Mouse (Mus musculus) brain, embryonic 14.5 days (tissue): ENCODE results near the gene Smim6. TPM values are rescaled to one million over a fixed set of nuclear protein-coding genes. Genes with fewer than 3 reads are reported as not detected.
A peak's percentile ranks its signal among the peaks of the same experiment; 100 is the strongest.

Experiments used
- DNase-seq: peaks from one replicate; pipeline ENCODE4 v3.0.0-alpha.2; 2011; ENCODE audit warnings: low read depth
- CTCF ChIP-seq: fragments of 200-500 bp; IDR thresholded peaks from 2 replicates; pipeline ENCODE4 v1.5.1; 2012; ENCODE audit warnings: inconsistent platforms, mild to moderate bottlenecking, moderate library complexity, borderline replicate concordance; ENCODE audit not compliant: insufficient read depth, insufficient read length; ENCODE audit errors: extremely low read depth
- POLR2A ChIP-seq: fragments of 200-500 bp; IDR thresholded peaks from 2 replicates; pipeline ENCODE4 v1.6.1; 2012; ENCODE audit warnings: mild to moderate bottlenecking, inconsistent platforms, borderline replicate concordance; ENCODE audit not compliant: poor library complexity, insufficient read depth, insufficient read length, severe bottlenecking; ENCODE audit errors: extremely low read depth
- polyA plus RNA-seq: library from polyadenylated mRNA; depleted of rRNA; stranded (reverse); fragments of >200 nt; gene quantifications from 2 replicates; pipeline ENCODE4 v1.2.3, GENCODE M21; 2012

The Smim6 gene
- polyA plus RNA-seq, 1 experiment: not detected

DNA sequence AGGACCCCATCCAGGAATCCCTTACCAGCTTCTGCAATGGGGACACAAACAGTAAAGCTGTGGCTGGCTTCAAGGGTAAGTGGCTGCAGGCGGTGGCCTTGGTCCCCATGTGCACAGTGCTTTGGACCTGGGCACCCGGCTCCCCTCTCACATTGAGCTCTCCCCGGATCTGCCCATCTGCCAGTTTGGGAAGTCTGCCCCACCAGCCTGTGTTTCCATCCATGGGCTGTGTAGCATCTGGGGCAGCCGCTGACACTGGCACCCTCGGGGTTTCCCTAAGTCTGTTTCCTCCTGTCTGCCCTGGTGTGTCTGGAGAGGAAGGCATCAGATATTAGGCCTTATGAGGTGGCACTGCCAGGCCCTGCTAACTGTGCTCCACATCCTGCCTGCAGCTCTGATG, 23.8 kb upstream of the Smim6 start:
- DNase-seq: peak; percentile 11
- TF ChIP-seq POLR2A (no peak), CTCF (no peak)

DNA sequence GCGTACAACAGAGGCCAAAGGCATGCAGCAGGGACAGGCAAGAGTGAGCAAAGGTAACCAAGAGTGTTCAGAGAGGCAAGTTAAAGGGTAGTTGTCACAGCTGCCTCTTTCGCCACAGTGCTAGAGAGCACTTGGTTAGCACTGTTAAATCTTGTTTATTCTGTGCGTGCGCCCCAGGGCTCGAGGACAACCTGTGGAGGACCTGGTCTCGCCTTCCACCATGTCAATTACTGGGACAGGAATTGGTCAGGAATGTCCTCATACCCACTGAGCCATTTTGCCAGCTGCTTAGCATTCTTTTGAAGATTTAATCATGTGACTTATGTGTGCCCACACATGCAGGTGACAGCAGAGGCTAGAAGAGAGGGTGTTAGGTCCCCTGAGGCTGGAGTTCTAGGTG, 22.7 kb upstream of the Smim6 start:
- TF ChIP-seq POLR2A (no peak), CTCF (no peak)
- no peak for DNase-seq

DNA sequence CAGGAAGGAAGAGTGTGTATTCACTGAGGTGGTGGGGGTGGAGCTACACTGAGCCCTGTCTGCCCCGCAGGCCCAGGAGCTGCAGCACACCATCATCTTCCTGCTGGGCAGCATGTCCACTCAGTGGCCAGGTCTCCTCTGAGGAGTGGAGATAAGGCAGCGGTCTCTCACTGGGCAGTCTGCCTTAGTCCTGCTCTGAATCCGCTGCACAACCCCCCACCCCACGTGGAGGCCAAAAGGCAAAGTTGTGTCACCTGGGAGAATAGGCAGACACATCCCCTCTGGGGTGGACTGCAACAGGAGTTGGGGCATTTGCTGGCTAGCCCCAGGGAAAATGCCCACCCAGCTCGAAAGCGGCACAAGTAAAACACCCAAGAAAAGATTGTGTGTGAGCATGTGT, 19.6 kb upstream of the Smim6 start:
- no peak for DNase-seq
- no peak for TF ChIP-seq CTCF
- no peak for TF ChIP-seq POLR2A

DNA sequence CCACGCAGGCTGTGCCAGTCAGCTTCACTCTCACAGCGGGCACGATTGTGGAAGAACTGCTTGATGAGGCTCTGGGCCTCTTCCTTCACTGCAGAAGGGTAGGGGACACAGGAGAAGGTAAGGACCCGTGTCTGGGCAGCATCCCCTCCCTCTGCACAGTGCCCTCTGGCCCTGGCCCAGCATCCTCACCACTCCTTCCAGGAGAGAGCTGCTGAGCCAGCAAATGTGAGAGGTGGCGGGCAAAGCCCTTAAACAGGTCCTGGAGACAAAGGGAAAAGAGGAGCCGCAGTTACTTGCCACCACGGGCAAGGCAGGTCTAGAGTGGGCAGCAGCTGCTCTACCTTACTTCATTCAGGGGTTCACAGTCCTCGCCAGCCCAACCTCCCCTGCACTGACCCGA, 18.7 kb upstream of the Smim6 start:
- no peak for DNase-seq
- TF ChIP-seq CTCF (no peak), POLR2A (no peak)

DNA sequence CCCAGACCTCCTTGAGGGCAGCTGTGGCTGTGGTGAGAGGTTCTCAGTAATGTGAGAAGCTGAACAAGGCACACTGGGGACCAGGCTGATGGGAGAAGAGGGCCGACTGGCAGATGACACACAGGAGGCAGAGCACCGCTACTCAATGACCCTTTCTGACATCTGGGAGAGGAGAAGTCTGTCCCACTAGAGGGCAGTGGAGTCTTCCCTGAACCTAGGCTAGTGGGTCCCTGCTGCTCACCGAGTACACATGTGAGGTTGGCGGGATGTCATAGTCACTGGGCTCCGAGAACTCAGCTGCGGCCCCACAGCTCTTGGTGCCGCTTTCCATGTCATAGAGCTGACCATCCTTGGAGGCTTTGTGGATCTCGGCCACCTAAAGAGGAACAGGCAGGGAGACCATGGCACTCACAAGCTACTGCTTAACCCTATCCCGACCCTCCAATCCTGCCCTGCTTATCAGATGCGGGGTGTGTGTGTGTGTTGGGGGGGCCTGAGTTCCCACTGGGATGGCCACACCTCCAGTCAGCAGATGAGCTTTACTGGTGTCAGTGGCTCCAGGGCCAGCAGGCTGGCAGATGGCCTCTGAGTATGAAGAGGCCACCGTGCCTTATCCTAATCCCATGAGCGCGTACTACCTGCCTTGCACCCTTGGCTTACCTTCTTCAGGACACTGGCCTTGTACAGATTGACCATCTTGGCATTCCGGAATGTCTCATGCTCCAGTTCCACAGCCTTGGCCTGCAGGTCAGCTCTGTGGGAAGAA, 16.9 kb upstream of the Smim6 start:
- peak; percentile 25; the same call in 1 of the 2 replicates for TF ChIP-seq CTCF
- no peak for TF ChIP-seq POLR2A
- peak; percentile 2 for DNase-seq

DNA sequence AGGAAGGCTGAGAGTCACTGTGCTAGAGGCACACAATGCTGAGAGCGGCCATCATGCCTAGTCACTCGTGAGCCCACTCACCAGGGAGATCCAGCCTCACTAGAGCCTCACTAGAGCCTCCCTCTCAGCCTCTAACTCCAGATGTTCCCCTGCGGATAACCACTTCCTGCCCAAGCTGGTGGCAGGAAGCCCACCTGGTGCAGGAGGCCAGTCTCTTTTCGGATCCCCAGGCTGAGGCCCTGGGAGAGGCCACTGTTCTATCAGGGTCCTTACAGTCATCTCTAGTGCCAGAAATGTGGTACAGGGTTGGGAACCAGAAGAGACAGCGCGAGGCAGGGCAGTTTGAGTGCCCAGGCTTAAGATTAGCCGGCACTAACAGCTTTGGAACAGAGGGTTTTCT, 13.4 kb upstream of the Smim6 start:
- no peak for DNase-seq
- TF ChIP-seq POLR2A (no peak), CTCF (no peak)

DNA sequence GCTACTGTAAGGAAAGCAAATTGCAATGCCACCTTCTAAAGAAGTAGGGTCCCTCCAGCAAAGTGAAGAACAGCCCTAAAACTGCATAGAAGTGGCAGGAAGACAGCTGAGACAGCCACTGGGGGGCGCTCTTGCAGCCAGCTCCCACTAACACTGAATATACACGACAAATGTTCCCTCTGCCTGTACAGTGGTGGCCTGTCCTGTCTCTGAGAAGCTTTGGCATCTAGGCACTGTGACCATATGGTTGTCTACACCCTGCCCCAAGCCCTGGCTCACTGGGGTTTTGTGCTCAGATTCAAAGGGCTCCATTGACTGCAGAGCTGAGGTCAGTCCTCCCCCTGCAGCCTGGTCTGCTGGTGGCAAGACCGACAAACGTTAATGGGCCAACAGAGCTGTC, 12.9 kb upstream of the Smim6 start:
- DNase-seq: peak; percentile 37

DNA sequence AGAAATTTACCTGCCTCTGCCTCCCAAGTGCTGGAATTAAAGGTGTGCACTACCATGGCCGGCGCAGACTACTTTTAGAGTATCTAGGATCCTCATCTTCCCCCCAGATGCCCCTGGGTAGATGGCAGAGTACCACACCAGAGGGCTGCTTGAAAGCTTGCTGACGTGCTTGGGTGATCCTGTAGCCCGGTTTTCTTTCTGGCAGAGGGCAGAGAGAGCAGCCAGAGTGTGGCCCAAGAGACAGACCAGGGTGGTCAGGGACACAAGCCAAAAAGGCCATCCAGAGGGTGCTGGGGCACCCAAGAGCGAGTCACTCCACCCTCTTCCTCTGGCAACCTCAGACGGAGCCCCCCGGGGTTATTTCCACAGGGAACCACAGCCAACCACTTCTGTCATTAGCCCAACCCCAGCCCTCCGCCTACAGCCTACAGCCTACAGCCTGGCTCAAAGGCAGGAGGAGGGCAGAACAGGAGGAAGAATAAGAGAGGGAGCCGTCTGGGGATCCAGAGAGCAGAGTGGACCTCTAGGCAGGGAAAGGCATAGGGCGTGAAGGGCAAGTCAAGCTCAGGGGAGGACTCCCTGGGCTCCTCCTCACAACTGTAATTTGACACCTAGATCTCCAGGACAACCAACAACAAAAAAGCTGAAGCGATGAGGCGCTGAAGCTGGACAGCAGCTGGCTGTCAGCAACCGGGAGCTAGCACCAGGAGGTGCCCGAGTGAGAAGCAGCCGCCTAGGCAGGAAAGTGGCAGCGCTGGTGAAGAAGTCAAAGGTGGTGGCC, 12.1 kb upstream of the Smim6 start, which contains the start of gene Smim5:
TSS of gene Smim5 (plus strand) at position 481 of the 781 bp plus-strand sequence.
- peak; percentile 40 for DNase-seq
- TF ChIP-seq POLR2A (no peak), CTCF (no peak)

More for the DNA sequence above, 12.9 kb upstream of the Smim6 start:
- peak; percentile 62 for TF ChIP-seq CTCF
- TF ChIP-seq POLR2A: no peak

DNA sequence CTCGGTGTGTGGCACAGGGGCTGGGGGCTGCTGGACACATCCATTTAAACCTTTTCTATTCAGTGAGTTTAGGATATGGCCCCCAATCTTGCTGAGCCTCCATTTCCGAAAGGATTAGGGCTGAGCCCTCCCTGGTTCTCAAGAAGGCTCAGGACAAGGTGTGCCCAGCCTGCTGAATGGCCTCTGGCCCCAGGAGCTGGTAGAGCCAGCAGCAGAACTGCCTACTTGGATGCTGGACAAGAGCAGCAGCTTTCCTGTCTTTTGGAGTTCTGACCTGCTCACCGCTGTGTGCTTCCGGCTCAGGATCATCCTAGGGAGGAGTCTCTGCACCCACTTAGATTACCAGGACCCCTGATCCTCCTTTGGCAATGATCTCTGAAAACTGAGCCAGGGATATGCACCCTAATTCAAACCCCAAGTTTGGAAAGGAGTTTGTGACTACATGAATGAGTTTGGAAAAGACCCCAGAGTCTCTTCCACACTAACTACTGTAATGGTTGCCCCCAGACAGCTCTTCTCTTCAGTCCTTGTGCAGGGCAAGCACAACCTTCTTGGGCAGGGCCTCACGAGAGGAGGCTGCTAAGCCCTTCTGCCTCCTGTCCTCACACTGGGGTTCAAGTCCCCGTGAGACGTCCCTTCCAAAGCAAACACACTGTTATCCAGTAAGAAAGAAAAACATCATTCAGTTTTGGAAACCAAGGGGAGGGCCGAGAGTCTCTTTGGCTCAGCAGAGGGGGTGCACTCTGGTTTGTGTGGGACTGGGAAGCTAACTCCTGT, 11.1 kb upstream of the Smim6 start:
- TF ChIP-seq CTCF (no peak), POLR2A (no peak)
- no peak for DNase-seq

DNA sequence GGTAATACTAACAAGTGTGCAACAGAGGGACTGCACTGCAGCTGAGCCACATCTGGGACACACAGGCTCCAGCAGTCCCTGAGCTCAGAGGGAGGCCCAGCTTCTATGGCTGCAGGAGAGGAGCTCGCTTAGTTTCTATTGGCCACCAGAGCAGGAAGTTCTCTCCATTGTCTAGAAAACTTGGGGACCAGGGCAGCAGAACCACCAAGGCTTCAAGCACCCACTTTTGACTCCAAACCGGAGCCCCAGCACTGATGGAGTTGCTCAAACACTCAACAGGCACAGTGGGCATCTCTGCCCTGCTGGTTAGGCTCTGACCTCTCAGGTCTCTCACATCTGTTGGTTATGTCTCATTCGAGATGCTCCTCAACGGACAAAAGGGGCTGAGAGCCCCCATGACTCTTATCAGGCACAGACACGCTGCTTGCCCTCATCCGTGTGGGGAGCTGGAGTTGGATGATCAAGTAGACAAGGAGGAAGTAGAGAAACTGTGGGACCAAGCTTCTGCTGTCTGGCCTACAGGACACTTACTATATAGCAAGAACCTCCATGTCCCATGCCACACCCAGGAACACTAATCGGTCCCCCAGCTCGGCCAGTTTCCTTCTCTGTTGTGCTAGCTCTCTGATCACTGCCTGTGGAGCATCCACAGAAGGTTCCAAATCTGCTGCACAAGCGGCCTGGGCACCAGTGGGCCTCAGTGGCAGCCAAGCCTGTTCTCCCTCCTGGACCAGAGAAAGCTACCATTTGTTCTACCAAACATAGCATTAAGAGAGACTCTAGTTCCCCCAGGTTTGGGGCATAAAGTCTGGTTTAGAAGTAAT, 10.3 kb upstream of the Smim6 start:
- no peak for TF ChIP-seq POLR2A
- no peak for TF ChIP-seq CTCF
- DNase-seq: no peak
